Mouse (Mus musculus) liver, embryonic 16.5 days (tissue): ENCODE measurements at regions not wholly inside any gene's neighbourhood (a gene's known extent, or its start where the extent isn't known, plus 50 kb on each side); places are given as distances from the start of the nearest gene placed in this dataset.

Experiments used
- ATAC-seq: fragments of 200-750 bp; cut with Nextera tagmentation; 2 replicates; pipeline ENCODE4 v1.8.0; 2017; ENCODE audit warnings: low read depth, mild to moderate bottlenecking, moderate number of reproducible peaks, moderate library complexity
- H3K27ac ChIP-seq: fragments of 300-500 bp; sonication (generic); 2 replicates; pipeline ENCODE4 v1.5.1; 2014; ENCODE audit warnings: mild to moderate bottlenecking, low read length
- H3K27me3 ChIP-seq: fragments of 300-500 bp; sonication (generic); 2 replicates; pipeline ENCODE4 v1.6.1; 2014; ENCODE audit warnings: low read depth, low read length, mixed read lengths; ENCODE audit not compliant: control insufficient read depth, insufficient read depth
- H3K36me3 ChIP-seq: fragments of 300-500 bp; sonication (generic); 2 replicates; pipeline ENCODE4 v1.6.1; 2014; ENCODE audit warnings: mild to moderate bottlenecking; ENCODE audit not compliant: control insufficient read depth, insufficient read depth
- H3K4me1 ChIP-seq: fragments of 300-500 bp; sonication (generic); 2 replicates; pipeline ENCODE4 v1.6.1; 2014; ENCODE audit warnings: low read depth, low read length, mixed read lengths; ENCODE audit not compliant: control insufficient read depth
- H3K4me2 ChIP-seq: fragments of 300-500 bp; sonication (generic); 2 replicates; pipeline ENCODE4 v1.6.1; 2014; ENCODE audit warnings: low read depth, low read length, mixed read lengths
- H3K4me3 ChIP-seq: fragments of 300-500 bp; sonication (generic); 2 replicates; pipeline ENCODE4 v1.5.1; 2014; ENCODE audit warnings: low read depth, mild to moderate bottlenecking, low read length
- H3K9ac ChIP-seq: fragments of 300-500 bp; sonication (generic); 2 replicates; pipeline ENCODE4 v1.6.1; 2014; ENCODE audit warnings: low read depth, low read length
- H3K9me3 ChIP-seq: fragments of 300-500 bp; sonication (generic); replicated peaks from 2 replicates; pipeline ENCODE4 v1.6.1; 2016; ENCODE audit warnings: low read length; ENCODE audit not compliant: control insufficient read depth
- WGBS: fragments of 180-500 bp; shearing (Covaris S2); extraction: QIAGEN DNeasy Blood & Tissue Kit; methylation state at CpG from one replicate; pipeline ENCODE4 v1.1.7; 2014; ENCODE audit not compliant: insufficient replicate concordance; 5-methylcytosine and 5-hydroxymethylcytosine counted together

- Histone ChIP-seq H3K4me2 (no peak overlapping the region), H3K4me1 (no peaks in the 10 kb centered on the region), H3K9me3 (no peaks in the 10 kb centered on the region), H3K36me3 (no peaks in the 10 kb centered on the region), H3K4me3 (no peak overlapping the region), H3K27me3 (no peaks in the 10 kb centered on the region), H3K9ac (no peak overlapping the region), H3K27ac (no peak overlapping the region)
- ATAC-seq: no peak
- 49% methylated on average over 5 of the region's 5 CpGs for WGBS
Observed at GRCm38 (mm10) chr3:115604734-115605279, 110.1 kb downstream of the S1pr1 start.

DNA sequence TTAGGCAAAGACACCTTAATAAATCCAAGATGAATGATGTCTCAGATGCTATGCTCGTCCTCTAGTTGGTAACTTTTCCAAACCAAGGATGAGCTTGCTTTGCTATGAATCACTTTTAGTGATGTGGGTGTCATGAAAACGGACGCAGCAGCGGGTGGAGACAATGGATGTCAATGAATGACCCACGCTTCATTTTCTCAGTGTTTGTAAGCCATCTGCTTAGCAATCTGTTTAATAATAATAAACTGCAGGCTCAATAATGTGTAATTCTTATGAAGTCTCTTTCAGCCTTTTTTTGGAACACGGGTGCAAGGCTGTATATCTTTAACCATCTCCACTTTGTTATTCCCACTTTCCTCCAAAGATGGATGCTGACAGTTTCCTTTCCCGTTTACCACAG lies 110.6 kb downstream of the S1pr1 start:
- WGBS: 68% methylated on average over 7 of the region's 7 CpGs
- Histone ChIP-seq H3K4me3 (no peak overlapping the region), H3K9ac (no peak overlapping the region), H3K4me1 (no peaks in the 10 kb centered on the region), H3K27me3 (no peaks in the 10 kb centered on the region), H3K36me3 (no peaks in the 10 kb centered on the region), H3K4me2 (no peak overlapping the region), H3K27ac (no peak overlapping the region), H3K9me3 (no peaks in the 10 kb centered on the region)
- ATAC-seq: no peak

DNA sequence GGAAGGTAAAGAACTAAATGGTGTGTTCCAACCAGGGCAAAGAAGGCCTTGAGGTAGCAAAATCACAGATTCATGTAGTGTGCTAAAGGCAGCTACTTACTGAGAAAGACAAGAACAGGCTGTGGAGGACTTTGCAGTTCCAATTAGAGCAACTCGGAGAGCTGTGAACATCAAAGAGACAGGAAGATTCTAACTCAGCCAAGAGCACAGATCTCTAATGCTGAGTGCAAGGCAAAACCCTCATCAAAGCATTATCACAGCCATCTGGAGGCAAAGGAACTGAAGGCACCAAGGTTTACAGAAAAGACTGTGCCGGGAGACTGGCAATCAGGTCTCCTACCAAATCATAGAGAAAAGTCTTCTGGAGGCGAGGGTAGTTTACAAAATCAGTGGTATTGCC lies 111.1 kb downstream of the S1pr1 start:
- Histone ChIP-seq H3K27ac (no peak overlapping the region), H3K9me3 (no peaks in the 10 kb centered on the region), H3K9ac (no peak overlapping the region), H3K36me3 (no peaks in the 10 kb centered on the region), H3K4me2 (no peak overlapping the region), H3K27me3 (no peaks in the 10 kb centered on the region), H3K4me1 (no peaks in the 10 kb centered on the region), H3K4me3 (no peak overlapping the region)
- WGBS: 54% methylated on average over 3 of the region's 3 CpGs
- no peak for ATAC-seq

DNA sequence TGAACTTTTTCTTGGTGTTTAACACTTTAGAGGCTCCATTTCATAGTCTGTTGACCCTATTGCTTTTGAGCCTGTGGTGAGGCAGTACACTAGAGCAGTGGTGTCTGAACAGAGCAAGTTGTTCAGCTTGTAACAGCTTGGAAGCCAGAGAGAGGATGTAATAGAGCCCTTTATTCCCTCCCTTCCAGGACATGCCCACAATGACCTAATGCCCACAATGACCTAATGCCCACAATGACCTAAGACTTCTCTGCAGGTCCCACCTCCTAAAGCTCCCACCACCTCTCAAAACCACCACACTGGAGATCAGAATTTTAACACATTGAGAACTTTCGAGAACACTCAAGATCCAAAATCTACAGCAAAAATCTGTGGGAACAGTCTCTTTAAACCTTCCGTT lies 115.6 kb downstream of the S1pr1 start:
- no peak for ATAC-seq
- Histone ChIP-seq H3K9ac (no peak overlapping the region), H3K4me2 (no peak overlapping the region)

GRCm38 (mm10) chr3:115596523-115596922 lies 118.3 kb downstream of the S1pr1 start:
- no peak overlapping the region for H3K4me2 ChIP-seq
- 12% methylated on average over 6 of the region's 6 CpGs for WGBS
- H3K36me3 ChIP-seq: no peaks in the 10 kb centered on the region
- no peak overlapping the region for H3K9ac ChIP-seq
- H3K27me3 ChIP-seq: no peaks in the 10 kb centered on the region
- H3K9me3 ChIP-seq: no peaks in the 10 kb centered on the region
- no peak overlapping the region for H3K4me3 ChIP-seq
- H3K27ac ChIP-seq: no peak overlapping the region
- ATAC-seq: peak; percentile 64
- no peaks in the 10 kb centered on the region for H3K4me1 ChIP-seq

More for the DNA sequence above, 115.6 kb downstream of the S1pr1 start:
- no peaks in the 10 kb centered on the region for H3K9me3 ChIP-seq
- H3K36me3 ChIP-seq: no peaks in the 10 kb centered on the region
- H3K4me1 ChIP-seq: no peaks in the 10 kb centered on the region
- no peak overlapping the region for H3K27ac ChIP-seq
- no peaks in the 10 kb centered on the region for H3K27me3 ChIP-seq
- WGBS: 74% methylated on average over 2 of the region's 2 CpGs
- no peak overlapping the region for H3K4me3 ChIP-seq

DNA sequence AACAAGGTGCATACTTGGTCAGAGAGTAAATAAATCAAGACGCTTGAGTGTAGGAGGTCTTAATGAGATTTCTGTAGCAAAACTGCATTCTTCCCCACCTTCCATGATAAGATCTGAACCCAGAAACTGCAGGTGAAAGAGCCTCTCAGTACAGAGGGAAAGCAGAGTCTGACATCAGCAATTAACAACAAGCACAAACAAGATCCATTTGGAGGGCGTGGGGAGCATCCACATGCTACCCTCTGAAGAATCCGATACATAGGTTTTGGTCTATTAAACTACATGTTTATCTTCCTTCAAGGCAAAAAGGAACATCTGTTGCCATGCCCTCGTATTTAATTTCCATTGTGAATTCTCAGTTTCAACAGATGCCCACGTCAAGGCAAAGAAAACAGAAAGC lies 124.2 kb downstream of the S1pr1 start:
- H3K4me1 ChIP-seq: no peaks in the 10 kb centered on the region
- H3K27ac ChIP-seq: no peak overlapping the region
- no peak overlapping the region for H3K4me2 ChIP-seq
- H3K9ac ChIP-seq: no peak overlapping the region
- WGBS: 54% methylated on average over 5 of the region's 5 CpGs
- no peaks in the 10 kb centered on the region for H3K36me3 ChIP-seq
- no peaks in the 10 kb centered on the region for H3K9me3 ChIP-seq
- no peak overlapping the region for H3K4me3 ChIP-seq
- H3K27me3 ChIP-seq: no peaks in the 10 kb centered on the region
- no peak for ATAC-seq

DNA sequence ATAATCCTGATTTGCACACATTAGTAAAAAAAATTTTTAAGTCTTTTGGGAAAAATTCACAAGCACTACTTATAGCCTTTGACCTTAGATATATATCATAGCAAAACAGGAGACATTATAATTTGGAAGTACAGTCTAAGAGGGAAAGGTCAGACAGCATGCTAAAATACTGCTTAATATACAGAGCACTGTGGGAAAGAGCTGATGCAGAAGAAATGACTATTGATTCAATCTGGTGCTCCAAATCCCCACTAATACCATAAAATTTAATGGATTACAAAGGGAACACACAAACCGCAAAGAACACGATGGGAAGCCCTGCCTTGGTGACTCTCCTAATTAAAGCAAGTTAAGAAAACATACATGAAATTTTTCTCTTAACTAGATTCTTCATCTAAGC lies 126.3 kb downstream of the S1pr1 start:
- Histone ChIP-seq H3K27me3 (no peaks in the 10 kb centered on the region), H3K9ac (no peak overlapping the region), H3K9me3 (no peaks in the 10 kb centered on the region), H3K27ac (no peak overlapping the region), H3K4me2 (no peak overlapping the region), H3K4me1 (no peaks in the 10 kb centered on the region), H3K4me3 (no peak overlapping the region), H3K36me3 (no peaks in the 10 kb centered on the region)
- WGBS: 72% methylated on average over 2 of the region's 2 CpGs
- no peak for ATAC-seq

DNA sequence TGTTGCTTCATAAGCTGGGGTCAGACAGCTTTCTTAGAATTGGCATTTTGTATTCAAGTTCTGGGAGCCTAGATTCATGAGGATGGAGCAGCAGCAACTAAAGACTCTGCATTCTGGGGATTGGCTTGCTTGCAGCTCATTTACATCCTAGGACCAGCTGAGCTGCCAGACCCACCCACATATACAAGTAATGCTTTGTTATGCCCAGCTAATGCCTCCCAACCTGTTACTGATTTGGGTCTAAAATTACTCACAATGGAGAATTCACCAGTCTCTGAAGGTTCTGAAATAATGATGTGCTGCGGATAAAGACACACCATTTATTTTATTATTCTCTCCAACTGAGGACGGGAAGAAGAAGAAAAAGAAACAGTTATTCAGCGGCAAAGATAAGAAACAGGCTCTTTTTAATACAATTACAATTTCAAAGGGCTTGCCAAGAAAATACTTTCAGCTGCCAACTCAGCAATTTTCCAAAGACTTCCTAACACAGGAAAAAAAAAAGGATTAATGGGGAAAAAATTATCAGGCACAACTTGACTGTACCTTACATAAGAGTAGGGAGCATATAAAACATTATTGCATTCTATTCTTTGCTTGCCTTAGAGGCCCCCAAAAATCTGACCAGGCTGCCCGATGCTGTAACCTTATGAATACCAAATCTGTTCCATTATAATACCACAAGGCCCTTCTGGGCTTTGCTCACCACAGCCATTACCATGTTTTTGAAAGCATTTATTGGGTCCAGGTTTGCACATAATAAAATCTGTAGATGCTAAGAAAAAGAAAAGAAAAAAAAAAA lies 134.5 kb downstream of the S1pr1 start:
- H3K9ac ChIP-seq: no peak overlapping the region
- H3K27ac ChIP-seq: no peak overlapping the region
- H3K36me3 ChIP-seq: no peaks in the 10 kb centered on the region
- no peaks in the 10 kb centered on the region for H3K27me3 ChIP-seq
- 53% methylated on average over 4 of the region's 4 CpGs for WGBS
- H3K4me2 ChIP-seq: no peak overlapping the region
- no peaks in the 10 kb centered on the region for H3K4me1 ChIP-seq
- H3K9me3 ChIP-seq: no peaks in the 10 kb centered on the region
- no peak for ATAC-seq
- H3K4me3 ChIP-seq: no peak overlapping the region

DNA sequence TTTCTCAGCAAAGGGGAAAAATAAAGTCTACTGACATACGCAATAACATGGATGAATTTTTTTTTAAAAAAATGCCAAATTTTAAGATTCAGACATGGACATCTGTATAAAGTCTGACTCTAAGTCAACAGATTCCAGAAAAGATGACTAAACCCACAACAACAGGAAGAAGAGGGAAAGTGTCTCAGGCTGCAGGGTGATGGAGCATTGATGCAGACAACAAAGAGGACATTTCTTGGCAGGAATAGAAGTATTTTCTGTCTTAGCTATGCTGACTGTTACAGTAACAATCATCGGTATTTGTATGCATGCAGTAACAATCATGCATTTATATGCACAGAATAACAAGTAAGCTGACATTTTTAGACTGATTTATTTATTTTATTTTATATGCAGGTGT lies 139.5 kb downstream of the S1pr1 start:
- no peaks in the 10 kb centered on the region for H3K36me3 ChIP-seq
- H3K9ac ChIP-seq: no peak overlapping the region
- H3K27ac ChIP-seq: no peak overlapping the region
- no peak overlapping the region for H3K4me2 ChIP-seq
- 70% methylated on average over 2 of the region's 2 CpGs for WGBS
- H3K4me1 ChIP-seq: no peaks in the 10 kb centered on the region
- no peaks in the 10 kb centered on the region for H3K27me3 ChIP-seq
- no peak overlapping the region for H3K4me3 ChIP-seq
- H3K9me3 ChIP-seq: no peaks in the 10 kb centered on the region
- ATAC-seq: no peak
